Mouse (Mus musculus) cerebral cortex, adult 2 months (tissue): ENCODE data around the gene Synj1.

Source experiments
- WGBS: fragments of 180-500 bp; shearing (Covaris S2); methylation state at CpG from one replicate; pipeline ENCODE4 v1.1.7; 2018; 5-methylcytosine and 5-hydroxymethylcytosine counted together

The Synj1 gene

DNA sequence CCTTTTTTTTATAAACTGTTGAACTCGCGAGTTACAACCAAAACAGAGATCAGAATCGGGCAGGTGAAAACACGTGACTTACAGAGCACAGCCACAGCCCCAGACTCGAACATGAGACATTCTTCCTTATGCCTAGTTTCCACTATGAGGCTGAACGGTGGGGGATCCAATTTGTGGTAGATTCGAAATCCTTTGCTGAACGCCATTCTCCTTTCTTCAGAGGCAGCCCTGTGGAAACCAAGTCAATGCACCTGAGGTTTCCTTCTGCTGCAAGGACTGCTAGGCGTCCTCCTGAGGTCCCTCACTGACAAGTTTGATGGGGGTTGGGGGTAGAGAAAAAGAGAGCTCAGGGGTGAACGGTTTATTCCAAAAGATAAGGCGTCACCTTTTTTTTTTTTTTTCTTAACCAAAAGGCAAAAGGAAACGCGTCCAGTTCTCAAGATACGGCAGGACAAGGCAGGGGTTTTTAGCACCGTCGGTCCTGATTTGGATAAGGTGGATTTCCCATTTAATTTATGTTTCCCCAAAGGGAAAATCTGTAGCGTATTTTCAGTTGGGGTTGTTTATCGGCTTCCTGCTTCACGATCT is 1.1 kb downstream of the Synj1 start:
- 1% methylated on average over 19 of the region's 19 CpGs for WGBS

DNA sequence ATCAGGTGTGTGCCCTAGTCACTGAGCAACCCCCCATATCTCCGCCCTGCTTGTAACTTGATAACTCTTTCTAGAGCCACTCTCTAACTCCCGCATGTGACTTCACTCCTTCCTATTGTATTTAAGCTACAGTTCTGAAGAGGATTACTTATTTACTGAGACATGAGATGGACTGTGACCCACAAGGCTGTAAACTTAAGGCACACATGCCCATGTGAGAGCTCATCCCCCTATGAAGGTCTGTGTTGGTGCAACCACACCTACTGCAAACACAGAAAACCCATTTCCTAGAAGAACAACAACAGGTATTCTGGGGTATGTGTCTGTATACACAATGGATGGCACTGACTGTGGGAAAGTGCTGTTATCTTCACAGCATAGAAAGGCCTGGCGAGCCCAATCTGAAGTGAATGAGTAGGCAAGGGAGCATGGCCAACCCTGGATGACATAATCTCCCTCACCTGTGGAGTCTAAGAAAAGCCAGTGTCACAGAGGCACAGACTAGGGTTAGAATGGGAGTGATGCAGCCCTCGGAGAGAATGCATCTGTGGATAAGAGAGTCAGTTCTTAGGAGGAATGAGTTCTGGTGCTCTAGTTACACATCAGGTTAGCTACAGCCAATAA is 6.1 kb downstream of the Synj1 start:
- WGBS, result 86% methylated on average over 4 of the region's 4 CpGs

DNA sequence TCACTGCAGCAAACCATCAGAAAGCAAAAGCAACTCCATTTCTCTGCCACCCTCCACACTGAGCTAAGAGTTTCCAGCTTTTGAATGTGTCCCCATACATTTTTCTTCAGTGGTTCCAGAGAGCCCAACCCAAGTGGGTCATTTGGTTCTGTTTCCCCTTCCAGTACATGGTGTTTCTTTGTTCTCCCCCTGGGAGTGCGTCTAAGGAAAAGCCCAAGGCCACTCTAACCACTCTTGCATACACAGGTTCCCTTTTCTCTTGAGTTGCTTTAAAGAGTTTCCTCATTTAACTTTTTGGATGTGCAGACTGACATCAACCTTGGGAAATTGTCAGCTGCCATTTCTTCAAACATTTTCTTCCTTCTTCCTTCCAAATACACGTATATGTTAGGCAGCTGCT is 10.0 kb downstream of the Synj1 start:
- WGBS, result 58% methylated on average over 2 of the region's 2 CpGs

DNA sequence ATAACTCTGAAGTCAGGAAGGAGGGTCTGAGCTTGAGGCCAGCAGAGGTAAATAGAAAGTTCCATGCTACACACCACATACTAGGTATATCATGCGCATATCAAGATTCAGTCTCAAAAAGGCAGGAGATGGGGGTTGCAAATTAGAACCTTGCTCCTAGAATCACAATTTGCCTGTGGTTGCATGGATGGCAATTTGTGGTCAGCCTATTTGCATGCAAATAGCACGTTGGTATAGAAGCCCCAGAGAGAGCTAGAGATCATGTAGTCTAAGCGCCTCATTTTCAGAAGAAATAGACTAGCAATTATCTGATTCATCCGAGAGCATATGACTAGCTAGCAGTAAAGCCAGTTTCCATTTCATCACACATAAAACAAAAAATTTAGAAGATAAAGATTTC is 11.3 kb downstream of the Synj1 start:
- WGBS, result 63% methylated on average over 4 of the region's 4 CpGs

DNA sequence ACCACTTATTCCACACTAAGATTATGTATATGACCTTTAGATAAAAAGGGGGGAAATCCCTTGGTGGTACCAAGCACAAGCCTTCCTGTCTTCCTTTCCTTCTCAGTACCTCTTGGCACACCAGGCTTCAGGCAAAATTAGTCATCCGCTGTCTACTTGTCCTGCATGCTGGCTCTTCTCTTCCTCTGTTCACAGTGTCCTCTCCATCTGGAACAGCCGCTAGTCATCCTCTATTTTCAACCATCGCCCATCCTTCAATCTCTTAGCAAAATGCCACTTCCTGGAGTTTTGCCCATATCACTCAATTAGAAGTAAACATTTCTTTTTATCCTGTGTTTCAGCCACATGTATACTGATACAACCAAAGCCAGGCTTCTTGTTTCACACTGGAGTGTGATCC is 13.3 kb downstream of the Synj1 start:
- 45% methylated on average over 3 of the region's 3 CpGs for WGBS

DNA sequence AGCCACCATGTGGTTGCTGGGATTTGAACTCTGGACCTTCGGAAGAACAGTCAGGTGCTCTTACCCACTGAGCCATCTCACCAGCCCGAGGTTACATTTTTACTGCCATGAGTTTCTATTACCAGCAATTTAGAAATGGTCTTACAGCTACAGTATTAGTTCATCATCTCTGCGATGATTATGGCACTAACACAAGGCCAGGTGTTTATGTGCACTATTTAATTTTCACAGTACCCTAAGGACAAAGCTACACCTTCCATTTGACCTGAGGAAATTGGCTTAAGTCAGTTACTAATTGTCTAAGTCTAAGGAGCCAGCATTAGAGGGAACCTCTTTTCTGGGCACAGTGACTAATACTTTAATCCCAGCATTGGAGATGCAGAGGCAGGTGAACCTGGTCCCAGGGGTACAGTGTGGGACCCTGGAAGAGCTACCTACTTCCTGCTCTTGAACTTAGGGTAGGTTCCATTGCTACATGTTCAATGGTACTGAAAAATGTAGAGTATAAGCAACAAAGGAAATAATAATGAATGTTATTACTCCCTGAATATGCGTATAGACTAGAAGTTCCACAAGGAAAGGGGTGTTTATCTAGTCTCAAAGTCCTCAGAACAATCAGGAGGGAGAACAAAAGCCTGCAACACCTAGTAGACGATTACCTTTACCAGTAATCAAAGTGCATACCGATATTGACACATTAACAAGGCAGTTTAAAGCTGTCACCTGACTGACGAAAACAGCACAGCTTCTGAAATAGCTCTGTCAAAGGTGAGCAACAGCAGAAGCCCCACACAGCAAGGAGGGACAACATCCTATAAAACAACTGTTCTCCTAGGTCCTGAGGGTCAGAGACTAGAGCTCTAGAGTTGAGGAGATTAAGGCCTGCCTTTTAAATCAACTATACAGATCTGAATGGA is 14.5 kb downstream of the Synj1 start:
- WGBS, result 89% methylated on average over 7 of the region's 7 CpGs

DNA sequence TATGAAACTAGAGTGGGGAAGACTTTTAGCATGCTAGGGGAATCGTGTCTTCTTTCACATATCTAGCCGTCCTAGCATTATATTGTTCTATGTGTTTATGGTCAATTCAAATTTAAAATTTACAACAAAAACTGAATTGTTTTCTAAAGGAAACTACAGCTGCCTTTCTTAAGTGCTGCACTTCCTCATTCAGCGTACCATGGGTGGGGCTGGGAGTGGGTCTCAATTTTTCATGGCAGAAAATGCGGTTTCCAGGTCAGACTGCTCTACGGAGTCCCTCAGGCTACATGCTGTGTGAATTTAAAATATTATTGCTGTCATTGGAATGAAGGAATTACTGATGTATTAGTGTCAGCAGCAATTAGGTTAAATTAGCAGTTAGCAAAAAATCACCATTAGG is 15.6 kb downstream of the Synj1 start:
- 75% methylated on average over 5 of the region's 5 CpGs for WGBS

DNA sequence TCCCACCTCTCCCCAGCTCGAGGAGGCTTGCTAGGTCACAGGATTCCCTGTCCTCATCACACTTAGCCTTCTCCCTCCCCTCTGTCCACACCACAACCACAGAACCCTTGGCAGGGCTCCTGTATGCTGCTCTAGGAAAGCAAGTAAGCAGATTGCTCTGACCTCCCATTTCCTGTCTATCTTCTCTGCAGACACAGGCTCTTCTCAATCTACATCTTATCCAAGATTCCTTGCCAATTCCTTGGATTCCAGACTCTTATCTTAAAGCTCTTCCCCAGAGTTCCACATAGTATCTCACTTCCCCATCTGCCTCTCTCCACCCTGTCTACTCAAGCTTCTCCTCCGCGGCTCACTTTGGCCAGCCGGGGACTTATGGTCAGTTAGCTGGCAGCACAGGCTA is 16.1 kb downstream of the Synj1 start:
- WGBS, result 39% methylated on average over 4 of the region's 4 CpGs

DNA sequence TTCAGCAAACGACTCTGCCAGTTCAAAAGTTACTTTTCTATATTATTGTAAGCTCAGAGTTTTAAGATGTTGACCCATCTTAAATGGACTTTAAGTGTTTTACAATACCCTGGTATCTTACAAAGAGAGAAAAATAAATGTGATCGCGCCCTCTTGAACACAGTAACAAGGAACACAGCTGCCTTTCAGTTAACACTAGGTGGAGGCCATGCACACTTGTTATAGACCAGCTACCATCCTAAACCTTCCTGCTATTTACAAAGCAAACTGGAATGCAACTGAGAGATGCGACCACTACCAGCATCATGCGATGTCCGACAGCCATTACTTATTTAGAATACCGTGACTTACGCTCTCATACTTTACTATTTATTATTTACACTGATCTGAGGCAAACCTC is 21.9 kb downstream of the Synj1 start:
- WGBS, result 90% methylated on average over 8 of the region's 8 CpGs

DNA sequence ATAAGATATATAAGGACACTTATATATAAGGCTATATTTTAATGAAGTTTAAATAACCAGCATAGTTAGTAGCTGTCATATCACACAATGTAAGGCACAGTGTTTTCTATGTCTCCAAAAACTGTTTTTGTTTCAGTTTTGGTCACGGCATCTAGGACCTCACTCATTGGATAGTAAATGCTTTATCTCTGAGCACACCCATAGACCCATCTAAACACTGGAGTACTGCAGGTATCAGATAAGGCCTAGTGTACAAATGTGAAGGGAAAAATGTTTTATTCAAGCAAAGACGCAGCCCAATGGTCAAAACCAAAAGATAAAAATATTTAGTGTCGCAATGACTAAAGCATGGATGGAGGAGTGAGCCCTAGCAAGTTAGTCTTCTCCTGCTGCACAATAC is 22.4 kb downstream of the Synj1 start:
- WGBS, result 84% methylated on average over 3 of the region's 3 CpGs

DNA sequence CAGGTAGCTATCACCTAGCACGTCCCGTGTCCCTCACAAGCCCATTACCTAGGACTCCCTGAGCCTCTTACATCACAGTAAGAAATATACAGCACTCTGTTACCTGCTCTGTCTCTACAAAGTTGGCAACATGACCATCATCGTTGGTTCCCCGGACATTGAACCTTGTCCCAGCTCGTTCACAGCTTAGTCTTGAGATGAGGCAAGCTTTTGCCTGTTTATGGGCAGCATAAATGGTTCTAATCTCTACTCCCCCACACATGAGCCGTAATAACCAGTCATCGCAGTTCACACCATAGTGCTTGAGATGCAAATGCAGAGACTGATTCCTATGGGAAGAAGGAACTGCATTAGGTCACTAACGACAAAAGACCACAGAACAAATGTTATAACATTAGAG is 23.1 kb downstream of the Synj1 start:
- WGBS, result 87% methylated on average over 8 of the region's 8 CpGs

DNA sequence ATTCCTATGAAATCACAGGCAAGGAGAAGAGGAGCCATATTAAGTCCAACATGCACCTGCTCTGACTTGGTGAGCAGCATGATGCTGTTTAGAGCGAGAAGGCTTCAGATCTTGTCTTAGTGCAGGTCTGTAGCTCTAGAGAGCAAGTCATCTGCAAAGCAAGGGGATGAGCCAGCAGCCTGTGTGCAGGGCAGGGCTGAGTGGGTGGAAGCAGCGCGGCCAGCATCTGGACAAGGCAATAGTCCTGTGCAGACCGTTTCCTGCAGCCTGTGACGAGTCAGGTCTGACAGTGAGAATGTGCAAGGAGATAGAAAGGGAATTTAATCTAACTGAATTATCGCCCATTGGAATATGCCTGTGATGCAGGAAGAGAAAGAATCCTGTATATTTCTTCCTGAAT is 40.1 kb downstream of the Synj1 start:
- 73% methylated on average over 6 of the region's 6 CpGs for WGBS

DNA sequence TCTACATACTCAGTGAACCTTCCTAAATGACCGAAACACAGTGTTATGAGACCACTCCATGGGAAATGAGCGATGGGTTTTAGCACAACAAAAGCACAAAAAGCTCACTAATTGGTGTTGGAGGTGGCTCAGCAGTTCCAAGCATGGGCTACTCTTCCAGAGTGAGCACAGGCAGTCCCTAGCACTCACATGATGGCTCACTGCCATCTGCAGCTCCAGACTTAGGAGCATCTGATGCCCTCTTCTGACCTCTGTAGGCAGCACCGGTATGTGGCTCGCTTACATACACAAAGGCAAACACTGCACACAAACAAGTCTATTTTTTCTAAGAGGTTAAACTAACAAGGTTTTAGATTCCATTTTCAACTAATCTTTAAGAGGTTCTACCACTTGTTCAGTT is 44.9 kb downstream of the Synj1 start:
- 76% methylated on average over 4 of the region's 4 CpGs for WGBS

DNA sequence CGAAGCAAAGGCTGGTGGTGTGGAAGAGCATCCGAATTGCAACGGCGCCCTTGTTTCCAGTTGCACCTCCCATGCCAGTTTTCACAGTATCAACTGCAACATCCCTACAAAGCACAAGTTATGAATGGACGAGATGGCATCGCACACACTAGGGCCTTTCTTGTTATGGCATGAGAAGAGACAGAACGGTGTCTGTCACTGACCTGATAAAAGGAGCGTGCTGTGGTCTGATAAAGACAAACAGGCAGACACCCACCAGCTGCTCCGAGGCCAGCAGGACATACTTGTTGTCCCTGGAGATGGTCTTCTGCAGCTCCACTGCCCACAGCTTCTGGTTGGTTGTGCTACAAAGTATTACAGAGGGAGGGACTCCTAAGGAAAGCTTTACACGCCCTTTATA is 46.8 kb downstream of the Synj1 start:
- WGBS, result 85% methylated on average over 10 of the region's 10 CpGs

DNA sequence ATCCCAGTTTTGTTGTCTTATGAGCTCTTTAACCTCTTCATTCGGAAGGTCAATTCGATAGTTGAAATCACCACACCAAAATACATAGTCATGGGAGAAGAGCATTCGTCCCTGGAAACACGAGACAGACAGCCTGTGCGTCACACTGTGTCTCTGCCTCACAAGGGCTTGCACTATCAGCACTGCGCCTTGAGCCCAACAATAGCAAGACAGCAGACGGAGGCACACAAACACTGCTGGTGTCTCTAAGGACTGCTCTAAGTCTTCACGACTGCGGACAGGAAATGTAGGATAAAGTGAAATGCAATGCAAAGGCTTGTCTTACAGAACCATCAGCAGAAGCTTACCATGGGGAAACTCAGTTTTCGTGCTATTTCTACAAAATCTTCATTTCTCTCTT is 47.2 kb downstream of the Synj1 start:
- WGBS, result 91% methylated on average over 10 of the region's 10 CpGs

DNA sequence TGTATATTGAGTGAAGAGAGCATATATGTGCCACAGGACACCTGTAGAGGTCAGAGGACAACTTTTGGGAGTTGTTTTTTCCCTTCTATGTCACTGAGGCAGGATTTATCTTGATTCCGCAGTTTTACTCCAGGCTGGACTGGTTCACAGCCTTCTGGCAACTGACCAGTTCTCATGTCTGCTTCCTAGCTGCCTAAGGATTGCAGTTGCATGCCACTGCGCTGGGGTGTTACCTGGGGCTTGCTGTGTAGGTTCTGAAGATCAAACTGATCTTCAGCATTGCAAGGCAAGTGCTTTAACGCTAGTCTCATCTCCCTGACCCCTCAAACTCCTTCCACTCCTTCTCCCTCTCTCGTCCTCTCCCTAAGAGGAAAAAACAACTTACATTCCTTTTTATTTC is 47.9 kb downstream of the Synj1 start:
- 89% methylated on average over 4 of the region's 4 CpGs for whole genome bisulfite sequencing

DNA sequence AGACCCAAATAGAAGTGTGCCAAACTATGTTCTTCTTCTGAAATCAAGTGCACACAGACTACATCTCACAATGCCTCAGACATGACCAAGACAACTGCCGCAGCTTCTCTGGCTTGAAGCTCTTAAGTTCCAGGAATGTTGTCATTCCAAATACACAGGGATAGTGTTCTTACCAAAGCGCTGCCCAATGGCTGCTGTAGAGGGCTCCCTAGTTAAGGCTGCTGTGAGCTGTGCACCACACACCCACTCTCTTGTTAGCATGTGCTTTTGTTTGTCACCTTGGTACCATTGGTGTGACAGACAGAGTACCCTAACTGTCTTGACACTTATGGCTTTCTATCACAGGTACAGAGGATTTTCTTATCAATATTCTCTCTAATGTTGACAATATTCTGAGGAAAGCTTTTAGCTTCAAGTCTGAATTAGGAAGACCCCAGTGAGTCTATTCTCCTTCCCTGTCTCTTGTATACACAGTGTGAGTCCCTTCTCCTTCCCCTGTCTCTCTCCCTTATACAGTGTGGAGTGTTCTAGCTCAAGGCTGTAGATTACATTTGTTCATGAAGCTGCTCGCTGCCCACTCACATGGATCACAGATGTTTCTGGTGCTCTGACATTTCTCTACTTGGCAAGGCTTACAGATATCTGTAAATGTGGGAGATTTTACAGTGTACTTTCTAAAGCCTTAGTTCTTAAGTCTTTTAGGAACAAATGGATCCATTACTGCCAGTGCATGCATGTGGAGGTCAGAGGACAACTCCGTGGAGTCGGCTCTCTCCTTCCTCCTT is 52.6 kb downstream of the Synj1 start:
- WGBS, result 50% methylated on average over 5 of the region's 5 CpGs

DNA sequence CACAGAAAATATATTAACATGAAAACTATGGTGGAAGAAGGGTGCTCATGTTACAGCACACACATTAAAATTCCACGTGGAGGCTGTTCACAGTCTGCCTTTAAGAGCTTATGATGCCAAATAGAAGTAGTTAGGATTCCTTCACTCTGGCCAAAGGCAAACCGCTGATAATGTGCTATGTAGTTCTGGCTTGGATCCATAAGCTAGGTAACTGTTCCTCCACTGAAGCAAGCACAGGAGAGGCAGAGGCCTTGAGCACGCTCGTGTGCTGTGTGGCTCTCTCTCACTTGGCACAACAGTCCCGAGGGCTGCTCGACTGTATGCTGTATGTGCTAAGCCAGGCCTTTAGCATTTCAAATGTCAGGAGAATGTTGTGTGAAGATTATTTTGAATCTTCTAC is 55.6 kb downstream of the Synj1 start:
- WGBS, result 53% methylated on average over 6 of the region's 6 CpGs

DNA sequence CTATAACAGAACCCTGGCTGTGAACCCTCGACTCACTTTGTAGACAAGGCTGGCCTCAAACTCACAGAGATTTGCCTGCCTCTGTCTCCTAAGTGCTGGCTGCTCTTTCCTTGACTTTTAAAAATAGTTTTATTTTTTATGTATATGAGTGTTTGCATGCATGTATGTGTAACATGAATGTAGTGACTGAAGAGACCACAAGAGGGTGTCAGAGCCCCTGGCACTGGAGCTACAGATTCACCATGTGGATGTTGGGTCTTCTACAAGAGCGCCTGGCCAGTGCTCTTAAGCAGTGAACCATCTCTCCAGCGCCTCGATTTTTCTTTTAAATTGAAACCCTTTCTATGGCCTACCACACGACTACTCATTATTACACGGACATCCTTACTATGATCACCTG is 57.3 kb downstream of the Synj1 start:
- 93% methylated on average over 6 of the region's 6 CpGs for WGBS

DNA sequence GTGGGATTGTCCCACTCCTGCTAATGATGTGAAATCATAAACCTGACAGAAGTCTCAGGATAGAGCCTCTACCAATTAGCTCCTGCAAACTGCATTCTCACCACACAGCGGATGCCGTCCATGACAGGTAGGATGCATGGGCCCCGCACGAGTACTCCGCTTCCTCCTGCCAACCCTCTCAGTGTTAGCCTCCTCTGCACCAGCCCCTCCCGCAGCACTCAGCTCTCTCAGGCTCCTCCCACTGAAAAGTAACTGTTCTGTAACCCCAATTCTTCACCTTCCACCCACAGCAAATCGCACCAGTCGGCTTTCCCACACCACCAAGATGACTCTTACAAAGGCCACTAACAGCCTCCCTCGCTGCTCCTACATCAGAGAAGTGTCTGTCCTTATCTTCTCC is 58.0 kb downstream of the Synj1 start:
- WGBS, result 75% methylated on average over 9 of the region's 9 CpGs

DNA sequence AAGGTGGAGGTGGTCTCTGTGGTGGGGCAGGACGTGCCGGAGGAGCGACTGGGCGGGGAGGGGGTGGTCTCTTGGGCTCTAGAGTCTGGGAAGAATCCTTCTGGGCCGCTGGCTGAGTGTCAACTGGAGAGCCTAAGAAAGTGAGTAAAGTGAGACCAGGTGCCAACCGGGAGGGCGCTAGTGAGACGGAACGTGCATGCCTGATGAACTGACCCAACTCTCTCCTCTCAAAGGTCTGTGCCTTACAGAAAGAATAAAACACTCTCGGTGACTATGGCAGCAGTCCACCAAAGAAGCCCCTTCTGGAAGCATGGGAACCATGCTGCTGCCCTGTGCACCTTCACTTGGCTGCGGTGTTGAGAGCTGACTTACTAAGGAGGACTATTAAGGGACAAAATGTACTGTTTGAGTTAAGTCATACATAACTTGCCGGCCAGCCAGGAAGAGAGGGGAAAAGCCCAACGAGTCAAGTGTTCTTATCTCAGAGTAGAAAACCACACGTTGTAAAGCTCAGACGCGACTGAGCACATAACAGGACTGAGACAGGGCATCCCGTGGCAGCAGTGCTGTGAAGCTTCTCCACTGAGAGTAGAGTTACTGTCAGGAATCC is 60.6 kb downstream of the Synj1 start:
- 60% methylated on average over 17 of the region's 17 CpGs for WGBS

DNA sequence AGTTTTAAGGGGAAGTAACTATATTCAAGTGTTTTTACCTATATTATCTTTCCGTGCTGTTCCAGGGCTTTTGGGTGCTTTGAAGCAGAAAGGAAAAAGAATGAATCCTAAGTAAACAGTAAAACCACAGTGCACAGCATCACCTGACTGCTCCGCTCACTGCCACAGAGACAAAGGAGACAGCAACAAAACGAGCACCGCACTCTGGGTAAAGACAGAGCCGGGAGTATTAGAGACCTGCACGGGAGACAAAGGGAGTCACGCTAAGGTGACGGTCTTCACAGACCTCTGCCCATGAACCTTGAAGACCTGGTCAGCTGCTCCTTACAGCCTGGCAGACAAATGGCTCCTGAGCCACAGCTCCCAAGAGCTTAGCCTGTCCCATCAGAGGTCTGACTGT is 64.1 kb downstream of the Synj1 start:
- WGBS, result 77% methylated on average over 8 of the region's 8 CpGs
